Mouse (Mus musculus): ENCODE results near the gene Nmt1. TPM values are rescaled to one million over a fixed set of nuclear protein-coding genes. Genes with fewer than 3 reads are reported as not detected.

Nmt1 gene
- 47.9 and 54.8 TPM in 2 replicates for polyA plus RNA-seq (2016; fragmentation: Nextera tagmentation; extraction: Ambion mirVana)

GRCm38 (mm10) chr11:103028176-103028891 lies at the start of gene Nmt1, which contains the start of gene Dcakd:
Nmt1 (plus strand) TSS chr11:103028190.
Dcakd (minus strand) TSS chr11:103028333.
- H3K4me1 ChIP-seq: peaks cover 56% of the 10 kb centered on the region
- peak within 1 kb of the TSS; percentile 93 for H3K27ac ChIP-seq
- H3K9ac ChIP-seq: peak within 1 kb of the TSS; percentile 79
- H3K36me3 ChIP-seq: peaks cover 43% of the 10 kb centered on the region
- H3K27me3 ChIP-seq (replicated peaks): no peaks in the 10 kb centered on the region
- H3K9me3 ChIP-seq (replicated peaks): no peaks in the 10 kb centered on the region
- H3K4me3 ChIP-seq: peak within 1 kb of the TSS; percentile 73
- under 1% methylated on average over 36 of the region's 36 CpGs for WGBS (ENCODE audit: insufficient replicate concordance)
- peak; percentile 98 for ATAC-seq
- peak within 1 kb of the TSS; percentile 84 for H3K4me2 ChIP-seq

- Histone ChIP-seq H3K9me3 (replicated peaks) (no peaks in the 10 kb centered on the region), H3K4me1 (0 out of 2 replicates have a peak, but pooled peaks cover 5% of the 10 kb centered on the region), H3K27me3 (replicated peaks) (peaks cover 44% of the 10 kb centered on the region), H3K4me2 (no peak overlapping the region), H3K27ac (no peak overlapping the region), H3K4me3 (no peak overlapping the region), H3K9ac (no peak overlapping the region), H3K36me3 (no peaks in the 10 kb centered on the region)
- 39% methylated on average over 10 of the region's 10 CpGs for WGBS (ENCODE audit: insufficient replicate concordance)
- ATAC-seq: no peak
Observed at GRCm38 (mm10) chr11:102981151-102981890, 46.7 kb upstream of the Nmt1 start.

GRCm38 (mm10) chr11:102984086-102984485 lies 43.9 kb upstream of the Nmt1 start:
- Histone ChIP-seq H3K9ac (no peak overlapping the region), H3K36me3 (no peaks in the 10 kb centered on the region), H3K27ac (no peak overlapping the region), H3K27me3 (replicated peaks) (peaks cover 63% of the 10 kb centered on the region), H3K4me1 (no peaks in the 10 kb centered on the region), H3K9me3 (replicated peaks) (no peaks in the 10 kb centered on the region), H3K4me2 (no peak overlapping the region), H3K4me3 (no peak overlapping the region)
- WGBS (ENCODE audit: insufficient replicate concordance): 77% methylated on average over 9 of the region's 9 CpGs
- ATAC-seq: no peak

- Histone ChIP-seq H3K9ac (no peak overlapping the region), H3K9me3 (replicated peaks) (no peaks in the 10 kb centered on the region), H3K4me3 (no peak overlapping the region), H3K4me1 (peaks cover 3% of the 10 kb centered on the region), H3K36me3 (no peaks in the 10 kb centered on the region), H3K4me2 (no peak overlapping the region), H3K27ac (no peak overlapping the region), H3K27me3 (replicated peaks) (peaks cover 68% of the 10 kb centered on the region)
- WGBS (ENCODE audit: insufficient replicate concordance): 51% methylated on average over 4 of the region's 4 CpGs
- no peak for ATAC-seq
Observed at GRCm38 (mm10) chr11:102984615-102985014, 43.4 kb upstream of the Nmt1 start.

GRCm38 (mm10) chr11:102985160-102985559 lies 42.8 kb upstream of the Nmt1 start:
- no peak overlapping the region for H3K4me2 ChIP-seq
- H3K4me3 ChIP-seq: no peak overlapping the region
- H3K9me3 ChIP-seq (replicated peaks): no peaks in the 10 kb centered on the region
- ATAC-seq: no peak
- H3K36me3 ChIP-seq: no peaks in the 10 kb centered on the region
- H3K27ac ChIP-seq: no peak overlapping the region
- WGBS (ENCODE audit: insufficient replicate concordance): 60% methylated on average over 6 of the region's 6 CpGs
- peaks cover 8% of the 10 kb centered on the region for H3K4me1 ChIP-seq
- peaks cover 68% of the 10 kb centered on the region for H3K27me3 ChIP-seq (replicated peaks)
- H3K9ac ChIP-seq: no peak overlapping the region

GRCm38 (mm10) chr11:102989641-102990151 lies 38.3 kb upstream of the Nmt1 start:
- H3K4me1 ChIP-seq: peaks cover 14% of the 10 kb centered on the region
- ATAC-seq: no peak
- no peaks in the 10 kb centered on the region for H3K9me3 ChIP-seq (replicated peaks)
- H3K9ac ChIP-seq: no peak overlapping the region
- WGBS (ENCODE audit: insufficient replicate concordance): 13% methylated on average over 28 of the region's 28 CpGs
- peaks cover 11% of the 10 kb centered on the region for H3K36me3 ChIP-seq
- peaks cover 73% of the 10 kb centered on the region for H3K27me3 ChIP-seq (replicated peaks)
- H3K4me3 ChIP-seq: peak overlapping the region; percentile 33
- no peak overlapping the region for H3K27ac ChIP-seq
- peak overlapping the region; percentile 63 for H3K4me2 ChIP-seq

GRCm38 (mm10) chr11:102990152-102990663 lies 37.8 kb upstream of the Nmt1 start:
- Histone ChIP-seq H3K4me2 (peak overlapping the region; percentile 63), H3K27ac (no peak overlapping the region), H3K4me3 (peak overlapping the region; percentile 33), H3K36me3 (peaks cover 16% of the 10 kb centered on the region), H3K27me3 (replicated peaks) (peaks cover 73% of the 10 kb centered on the region), H3K9ac (no peak overlapping the region), H3K9me3 (replicated peaks) (no peaks in the 10 kb centered on the region), H3K4me1 (peaks cover 14% of the 10 kb centered on the region)
- no peak for ATAC-seq
- 4% methylated on average over 29 of the region's 29 CpGs for WGBS (ENCODE audit: insufficient replicate concordance)

GRCm38 (mm10) chr11:102991681-102992080 lies 36.3 kb upstream of the Nmt1 start:
- WGBS (ENCODE audit: insufficient replicate concordance): 3% methylated on average over 16 of the region's 16 CpGs
- no peaks in the 10 kb centered on the region for H3K9me3 ChIP-seq (replicated peaks)
- peaks cover 31% of the 10 kb centered on the region for H3K36me3 ChIP-seq
- H3K4me1 ChIP-seq: peaks cover 14% of the 10 kb centered on the region
- 0 out of 2 replicates have a peak overlapping the region, but pooled peaks have one; percentile 5 for H3K9ac ChIP-seq
- H3K27me3 ChIP-seq (replicated peaks): peaks cover 64% of the 10 kb centered on the region
- H3K4me3 ChIP-seq: no peak overlapping the region; the same call in 1 of the 2 replicates
- H3K4me2 ChIP-seq: peak overlapping the region; percentile 28
- ATAC-seq: peak; percentile 34; the same call in 1 of the 2 replicates
- no peak overlapping the region for H3K27ac ChIP-seq

GRCm38 (mm10) chr11:102992940-102993339 lies 35.0 kb upstream of the Nmt1 start:
- 6% methylated on average over 5 of the region's 5 CpGs for WGBS (ENCODE audit: insufficient replicate concordance)
- H3K27me3 ChIP-seq (replicated peaks): peaks cover 53% of the 10 kb centered on the region
- H3K4me3 ChIP-seq: no peak overlapping the region
- ATAC-seq: 0 out of 2 replicates have a peak, but pooled peaks have one; percentile 10
- H3K9ac ChIP-seq: no peak overlapping the region
- peaks cover 43% of the 10 kb centered on the region for H3K36me3 ChIP-seq
- no peaks in the 10 kb centered on the region for H3K9me3 ChIP-seq (replicated peaks)
- no peak overlapping the region for H3K27ac ChIP-seq
- peaks cover 21% of the 10 kb centered on the region for H3K4me1 ChIP-seq
- H3K4me2 ChIP-seq: no peak overlapping the region

GRCm38 (mm10) chr11:102993420-102994029 lies 34.5 kb upstream of the Nmt1 start:
- H3K4me3 ChIP-seq: no peak overlapping the region
- no peaks in the 10 kb centered on the region for H3K9me3 ChIP-seq (replicated peaks)
- H3K4me1 ChIP-seq: peaks cover 27% of the 10 kb centered on the region
- H3K27ac ChIP-seq: no peak overlapping the region
- ATAC-seq: no peak
- WGBS (ENCODE audit: insufficient replicate concordance): 61% methylated on average over 17 of the region's 17 CpGs
- H3K9ac ChIP-seq: no peak overlapping the region
- H3K27me3 ChIP-seq (replicated peaks): peaks cover 47% of the 10 kb centered on the region
- peaks cover 49% of the 10 kb centered on the region for H3K36me3 ChIP-seq
- H3K4me2 ChIP-seq: no peak overlapping the region

- Histone ChIP-seq H3K4me3 (no peak overlapping the region), H3K36me3 (peaks cover 61% of the 10 kb centered on the region), H3K9me3 (replicated peaks) (no peaks in the 10 kb centered on the region), H3K27ac (no peak overlapping the region), H3K9ac (no peak overlapping the region), H3K27me3 (replicated peaks) (peaks cover 33% of the 10 kb centered on the region), H3K4me2 (no peak overlapping the region), H3K4me1 (peaks cover 35% of the 10 kb centered on the region)
- no peak for ATAC-seq
- 88% methylated on average over 18 of the region's 18 CpGs for WGBS (ENCODE audit: insufficient replicate concordance)
Observed at GRCm38 (mm10) chr11:102994952-102995351, 33.0 kb upstream of the Nmt1 start.
